Mouse (Mus musculus): ENCODE measurements around the gene Cep41. TPM values are rescaled to one million over a fixed set of nuclear protein-coding genes. Genes with fewer than 3 reads are reported as not detected.

Cep41 gene
- polyA plus RNA-seq, 1 experiment from 2014 or later, result 17.9 TPM

DNA sequence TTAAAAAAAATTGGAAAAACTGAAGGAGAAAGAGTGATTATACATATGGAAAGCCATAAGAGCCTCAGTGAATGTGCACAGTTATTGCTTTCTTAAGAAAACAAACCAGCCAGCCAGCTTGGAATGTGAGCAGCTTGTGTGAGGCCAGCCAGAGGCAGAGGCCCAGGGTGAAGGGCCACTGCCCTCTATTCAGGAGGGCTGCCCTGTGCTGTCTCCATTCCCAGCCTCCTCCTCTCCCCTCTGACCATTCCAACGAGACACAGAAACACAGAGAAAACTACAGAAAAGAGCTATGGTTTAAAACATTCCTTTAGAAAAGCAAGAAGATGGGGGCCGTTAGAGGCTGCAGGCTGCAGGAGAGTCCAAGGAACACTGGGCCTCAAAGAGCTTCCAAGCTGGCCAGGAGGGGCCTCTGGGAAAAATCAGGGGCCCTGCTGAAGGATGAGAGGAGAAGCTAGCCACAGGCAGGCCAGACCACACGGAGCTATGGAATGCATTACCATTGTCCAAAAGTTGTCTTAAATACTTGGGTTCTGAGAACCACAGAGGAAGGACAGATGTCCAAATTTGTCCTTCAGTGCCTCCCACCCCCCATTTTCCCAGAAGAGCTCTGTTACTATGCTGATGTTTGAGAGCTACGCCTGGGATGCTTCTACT, 57.2 kb downstream of the Cep41 start:
- peaks cover 51% of the 10 kb centered on the region for H3K4me1 ChIP-seq
- no peaks in the 10 kb centered on the region for H3K27me3 ChIP-seq (replicated peaks; ENCODE audit: low read depth, poor library complexity, severe bottlenecking)
- H3K27ac ChIP-seq (replicated peaks), result peak overlapping the region; percentile 91
- no peak overlapping the region for H3K4me3 ChIP-seq
- H3K9me3 ChIP-seq, result peaks cover 10% of the 10 kb centered on the region; the same call in 1 of the 2 replicates
- peak; percentile 65 for DNase-seq (ENCODE audit: low spot score)
- H3K36me3 ChIP-seq (replicated peaks), result no peaks in the 10 kb centered on the region
- WGBS, result 20% methylated on average over 4 of the region's 4 CpGs

GRCm38 (mm10) chr6:30635361-30635862, 58.1 kb downstream of the Cep41 start:
- H3K36me3 ChIP-seq (replicated peaks), result no peaks in the 10 kb centered on the region
- peaks cover 51% of the 10 kb centered on the region for H3K4me1 ChIP-seq
- DNase-seq (ENCODE audit: low spot score), result peak; percentile 34
- H3K9me3 ChIP-seq, result peaks cover 9% of the 10 kb centered on the region; the same call in 1 of the 2 replicates
- H3K27me3 ChIP-seq (replicated peaks; ENCODE audit: low read depth, poor library complexity, severe bottlenecking), result no peaks in the 10 kb centered on the region
- 26% methylated on average over 8 of the region's 8 CpGs for WGBS
- H3K4me3 ChIP-seq, result no peak overlapping the region
- H3K27ac ChIP-seq (replicated peaks), result peak overlapping the region; percentile 91

DNA sequence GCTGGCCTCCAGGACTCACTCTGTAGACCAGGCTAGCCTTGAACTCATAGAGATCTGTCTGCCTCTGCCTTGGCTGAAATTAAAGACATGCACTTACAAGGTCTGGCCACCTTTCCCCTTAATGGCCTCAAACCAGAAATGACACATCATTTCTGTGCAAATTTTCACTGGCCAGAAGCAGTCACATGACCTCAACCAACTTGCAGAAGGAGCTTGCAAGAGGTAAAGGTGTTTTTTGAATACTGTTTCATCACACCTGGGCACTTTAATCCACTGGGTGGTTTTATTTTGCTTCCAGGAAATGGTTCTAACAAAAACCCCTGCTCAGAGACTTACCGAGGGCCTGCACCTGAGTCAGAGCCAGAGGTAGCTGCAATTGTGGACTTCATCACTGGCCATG, 63.6 kb downstream of the Cep41 start:
- DNase-seq (ENCODE audit: low spot score), result no peak
- 94% methylated on average over 1 of the region's 1 CpGs for WGBS
- Histone ChIP-seq H3K4me1 (peaks cover 37% of the 10 kb centered on the region), H3K27me3 (replicated peaks; ENCODE audit: low read depth, poor library complexity, severe bottlenecking) (no peaks in the 10 kb centered on the region), H3K4me3 (no peak overlapping the region), H3K27ac (replicated peaks) (peak overlapping the region; percentile 73), H3K9me3 (no peaks in the 10 kb centered on the region), H3K36me3 (replicated peaks) (no peaks in the 10 kb centered on the region)

- H3K27ac ChIP-seq (replicated peaks), result peak overlapping the region; percentile 80
These were observed 65.4 kb downstream of the Cep41 start for GRCm38 (mm10) chr6:30628152-30628551.

GRCm38 (mm10) chr6:30624763-30625162, 68.8 kb downstream of the Cep41 start:
- H3K36me3 ChIP-seq (replicated peaks), result no peaks in the 10 kb centered on the region
- peak overlapping the region; percentile 31; the same call in 1 of the 2 replicates for H3K27ac ChIP-seq (replicated peaks)
- no peak overlapping the region for H3K4me3 ChIP-seq
- peaks cover 30% of the 10 kb centered on the region for H3K4me1 ChIP-seq
- DNase-seq (ENCODE audit: low spot score), result no peak
- WGBS, result 92% methylated on average over 9 of the region's 9 CpGs
- H3K9me3 ChIP-seq, result no peaks in the 10 kb centered on the region
- H3K27me3 ChIP-seq (replicated peaks; ENCODE audit: low read depth, poor library complexity, severe bottlenecking), result no peaks in the 10 kb centered on the region

More at GRCm38 (mm10) chr6:30628152-30628551, 65.4 kb downstream of the Cep41 start:
- H3K27me3 ChIP-seq (replicated peaks; ENCODE audit: low read depth, poor library complexity, severe bottlenecking), result no peaks in the 10 kb centered on the region
- 53% methylated on average over 6 of the region's 6 CpGs for WGBS
- H3K9me3 ChIP-seq, result no peaks in the 10 kb centered on the region
- peak; percentile 57 for DNase-seq (ENCODE audit: low spot score)
- no peak overlapping the region for H3K4me3 ChIP-seq
- H3K36me3 ChIP-seq (replicated peaks), result no peaks in the 10 kb centered on the region
- H3K4me1 ChIP-seq, result peaks cover 29% of the 10 kb centered on the region

GRCm38 (mm10) chr6:30621986-30622389, 71.6 kb downstream of the Cep41 start:
- no peak overlapping the region for H3K4me3 ChIP-seq
- WGBS, result 79% methylated on average over 4 of the region's 4 CpGs
- H3K27me3 ChIP-seq (replicated peaks; ENCODE audit: low read depth, poor library complexity, severe bottlenecking), result no peaks in the 10 kb centered on the region
- DNase-seq (ENCODE audit: low spot score), result no peak
- peaks cover 44% of the 10 kb centered on the region for H3K4me1 ChIP-seq
- no peaks in the 10 kb centered on the region for H3K36me3 ChIP-seq (replicated peaks)
- no peaks in the 10 kb centered on the region for H3K9me3 ChIP-seq
- peak overlapping the region; percentile 59 for H3K27ac ChIP-seq (replicated peaks)

DNA sequence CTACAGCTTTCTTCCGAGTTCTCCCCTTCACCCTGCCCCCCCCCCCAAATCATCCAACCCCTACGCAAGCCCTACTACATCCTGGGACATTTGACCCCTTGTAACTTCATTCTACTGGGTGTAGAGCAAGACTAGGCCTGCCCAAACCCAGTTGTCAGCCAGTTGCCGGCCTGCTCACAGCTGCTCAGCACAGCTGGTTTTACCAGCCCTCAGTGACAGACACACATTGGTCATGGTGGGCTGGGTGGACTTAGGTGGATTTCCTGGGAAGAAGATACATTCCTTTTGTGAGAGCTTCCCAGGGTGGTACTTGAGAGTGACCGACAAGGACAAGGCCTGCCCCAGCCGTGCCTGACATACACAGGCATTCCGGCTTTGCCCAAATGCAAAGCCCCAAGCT, 72.6 kb downstream of the Cep41 start:
- Histone ChIP-seq H3K27me3 (replicated peaks; ENCODE audit: low read depth, poor library complexity, severe bottlenecking) (no peaks in the 10 kb centered on the region), H3K4me3 (no peak overlapping the region), H3K27ac (replicated peaks) (peak overlapping the region; percentile 89), H3K4me1 (peaks cover 54% of the 10 kb centered on the region), H3K36me3 (replicated peaks) (no peaks in the 10 kb centered on the region), H3K9me3 (no peaks in the 10 kb centered on the region)
- no peak for DNase-seq (ENCODE audit: low spot score)
- 85% methylated on average over 6 of the region's 6 CpGs for WGBS

DNA sequence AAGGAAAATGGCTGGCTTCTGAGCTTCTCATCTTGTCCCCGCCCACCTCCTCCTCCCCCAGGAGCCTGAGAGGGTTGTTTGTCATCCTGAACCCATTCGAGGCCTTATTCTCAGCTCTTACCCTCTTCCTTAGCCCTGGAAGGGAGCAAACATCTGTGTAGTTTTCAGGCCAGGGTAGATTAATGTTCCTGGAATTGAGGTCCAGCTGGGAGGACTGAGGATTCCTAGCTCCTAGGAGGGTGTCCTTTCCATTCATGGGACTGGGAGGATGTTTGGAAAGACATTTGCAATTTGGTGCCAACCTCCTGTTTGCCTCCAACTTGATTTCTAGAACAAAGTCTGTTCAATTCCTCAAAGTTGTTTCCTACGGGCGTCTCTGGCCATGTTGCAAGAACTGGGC, 73.0 kb downstream of the Cep41 start:
- DNase-seq (ENCODE audit: low spot score), result no peak
- peak overlapping the region; percentile 89 for H3K27ac ChIP-seq (replicated peaks)
- no peaks in the 10 kb centered on the region for H3K9me3 ChIP-seq
- H3K4me3 ChIP-seq, result no peak overlapping the region
- H3K27me3 ChIP-seq (replicated peaks; ENCODE audit: low read depth, poor library complexity, severe bottlenecking), result no peaks in the 10 kb centered on the region
- WGBS, result 87% methylated on average over 4 of the region's 4 CpGs
- H3K4me1 ChIP-seq, result peaks cover 58% of the 10 kb centered on the region
- H3K36me3 ChIP-seq (replicated peaks), result no peaks in the 10 kb centered on the region

GRCm38 (mm10) chr6:30619606-30620005, 73.9 kb downstream of the Cep41 start:
- H3K27me3 ChIP-seq (replicated peaks; ENCODE audit: low read depth, poor library complexity, severe bottlenecking), result no peaks in the 10 kb centered on the region
- peaks cover 68% of the 10 kb centered on the region for H3K4me1 ChIP-seq
- no peak for DNase-seq (ENCODE audit: low spot score)
- H3K27ac ChIP-seq (replicated peaks), result peak overlapping the region; percentile 89
- no peaks in the 10 kb centered on the region for H3K36me3 ChIP-seq (replicated peaks)
- H3K4me3 ChIP-seq, result no peak overlapping the region
- H3K9me3 ChIP-seq, result no peaks in the 10 kb centered on the region
- WGBS, result 69% methylated on average over 5 of the region's 5 CpGs

DNA sequence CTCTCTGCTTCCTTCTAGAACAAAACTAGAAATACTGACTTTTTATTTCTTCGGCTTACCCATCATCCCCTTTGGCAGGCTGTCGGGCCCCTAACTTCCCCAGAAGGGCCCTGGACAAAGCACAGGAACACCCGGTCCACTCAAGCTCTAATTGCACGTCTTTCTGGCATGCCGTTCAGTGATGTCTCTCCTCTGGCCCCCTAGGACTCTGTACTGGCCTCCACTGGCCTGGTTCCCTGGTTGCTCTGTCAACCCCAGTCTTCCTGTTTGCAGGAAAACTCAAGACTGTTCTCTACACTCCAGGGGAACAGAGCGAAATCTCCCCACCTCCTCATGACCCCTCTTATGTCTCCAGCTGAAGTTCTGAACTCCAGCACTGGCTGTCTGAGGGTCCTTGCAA, 74.8 kb downstream of the Cep41 start:
- WGBS, result 29% methylated on average over 6 of the region's 6 CpGs
- Histone ChIP-seq H3K4me3 (no peak overlapping the region), H3K27ac (replicated peaks) (peak overlapping the region; percentile 89), H3K36me3 (replicated peaks) (no peaks in the 10 kb centered on the region), H3K4me1 (peaks cover 76% of the 10 kb centered on the region), H3K27me3 (replicated peaks; ENCODE audit: low read depth, poor library complexity, severe bottlenecking) (no peaks in the 10 kb centered on the region), H3K9me3 (no peaks in the 10 kb centered on the region)
- no peak for DNase-seq (ENCODE audit: low spot score)

DNA sequence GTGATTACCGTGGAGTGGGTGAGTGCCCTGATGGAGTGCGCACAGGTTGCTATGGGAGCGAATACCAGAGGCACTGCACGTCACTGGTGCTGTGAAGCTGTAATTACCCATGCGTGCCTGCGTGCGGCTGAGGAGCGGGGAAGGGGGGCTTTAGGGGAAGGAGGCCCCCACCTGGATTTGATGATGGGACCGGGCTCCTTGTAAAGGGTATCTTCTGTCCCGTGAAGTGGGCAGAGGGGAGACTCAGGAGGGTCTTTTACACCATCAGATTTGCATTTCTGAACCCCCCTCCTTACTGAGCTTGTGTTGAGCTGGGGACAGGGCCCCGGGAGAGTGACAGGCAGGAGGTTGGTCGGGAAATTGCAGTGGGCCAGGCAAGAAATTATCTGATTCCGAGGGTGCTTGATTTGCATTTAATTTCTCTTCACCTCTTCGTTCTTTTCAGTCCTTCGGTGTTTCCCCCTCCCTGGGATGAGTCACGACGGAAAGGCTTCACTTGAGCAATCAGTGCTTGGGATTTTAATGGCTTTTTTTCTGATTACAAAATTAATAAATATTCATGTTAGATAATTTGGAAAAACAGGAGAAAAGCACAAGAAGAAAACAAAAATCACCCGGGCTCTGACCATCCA, 75.5 kb downstream of the Cep41 start:
- Histone ChIP-seq H3K9me3 (no peaks in the 10 kb centered on the region), H3K4me3 (peak overlapping the region; percentile 38), H3K27ac (replicated peaks) (peak overlapping the region; percentile 89), H3K4me1 (peaks cover 80% of the 10 kb centered on the region), H3K36me3 (replicated peaks) (no peaks in the 10 kb centered on the region), H3K27me3 (replicated peaks; ENCODE audit: low read depth, poor library complexity, severe bottlenecking) (no peaks in the 10 kb centered on the region)
- DNase-seq (ENCODE audit: low spot score), result peak; percentile 83
- WGBS, result 2% methylated on average over 18 of the region's 18 CpGs

DNA sequence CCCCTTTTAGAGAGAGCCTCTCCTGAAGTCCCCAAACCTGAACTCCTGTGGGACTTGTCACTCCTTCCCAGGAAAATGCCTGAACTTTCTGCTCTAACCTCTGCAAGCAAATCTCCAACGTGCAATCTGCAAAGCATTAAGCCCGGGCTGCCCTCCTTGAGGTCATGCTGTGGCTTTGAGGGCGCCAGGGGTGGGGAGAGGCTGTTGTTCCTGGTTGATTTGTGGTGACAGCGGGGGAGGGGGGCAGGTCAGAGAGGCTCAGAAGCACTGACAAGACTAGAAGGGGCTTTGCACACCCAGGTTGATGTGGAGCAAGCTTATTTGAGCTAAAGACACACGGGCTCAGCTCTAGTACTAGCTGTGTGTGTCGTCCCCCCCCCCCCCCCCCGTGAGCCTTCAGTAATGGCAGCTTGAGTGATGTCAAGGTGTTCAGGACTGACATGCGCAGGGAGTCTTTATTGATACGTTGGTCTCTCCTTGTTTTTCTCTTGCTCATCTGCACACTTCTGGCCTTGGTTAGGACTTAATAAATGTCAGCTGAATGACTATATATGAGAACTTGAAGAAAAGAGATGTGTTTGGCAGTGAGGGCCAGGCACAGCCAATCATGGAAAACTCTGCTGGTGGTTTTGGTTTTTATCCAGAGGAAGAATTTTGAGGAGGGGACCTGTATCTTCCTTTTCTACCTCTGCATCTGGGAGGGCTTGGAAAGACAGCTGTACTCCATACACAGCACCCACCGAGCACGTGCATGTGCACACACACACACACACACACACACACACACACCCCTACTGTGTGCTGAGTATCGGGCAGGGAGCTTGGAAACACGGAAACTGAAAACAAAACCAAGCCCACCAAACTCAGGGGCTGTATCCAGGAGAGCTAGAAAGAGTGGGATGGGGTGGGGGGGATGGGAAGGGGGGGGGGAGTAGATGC, 76.3 kb downstream of the Cep41 start:
- Histone ChIP-seq H3K4me3 (peak overlapping the region; percentile 38), H3K27ac (replicated peaks) (peak overlapping the region; percentile 89), H3K27me3 (replicated peaks; ENCODE audit: low read depth, poor library complexity, severe bottlenecking) (no peaks in the 10 kb centered on the region), H3K9me3 (no peaks in the 10 kb centered on the region), H3K36me3 (replicated peaks) (no peaks in the 10 kb centered on the region), H3K4me1 (peaks cover 87% of the 10 kb centered on the region)
- WGBS, result 3% methylated on average over 12 of the region's 13 CpGs
- peak; percentile 94 for DNase-seq (ENCODE audit: low spot score)

Measured in embryonic facial prominence, embryonic 10.5 days (tissue).